Mouse (Mus musculus): ENCODE results near the gene Gje1. TPM values are rescaled to one million over a fixed set of nuclear protein-coding genes. Genes with fewer than 3 reads are reported as not detected.

Gje1 gene
- polyA plus RNA-seq, 1 experiment from 2014 or later: not detected

DNA sequence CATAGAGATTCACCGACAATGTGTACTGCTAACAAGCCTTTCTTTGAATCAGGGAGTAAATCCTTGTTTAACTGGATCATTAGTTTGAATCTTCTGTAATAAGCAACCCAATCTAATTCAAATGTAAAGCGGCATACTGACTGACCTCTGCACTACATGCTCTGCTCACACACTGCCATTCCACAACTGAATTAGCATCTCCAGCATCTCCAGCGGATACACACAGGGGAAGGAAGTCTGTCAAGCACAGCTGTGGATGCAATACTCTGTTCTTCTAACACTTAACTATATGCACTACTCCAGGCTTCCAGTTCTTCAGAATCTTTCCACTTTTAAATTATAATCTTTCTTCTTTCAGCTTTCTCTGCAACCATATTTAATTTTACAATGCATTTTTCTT lies 27.7 kb downstream of the Gje1 start:
- Histone ChIP-seq H3K36me3 (ENCODE audit: control insufficient read depth, insufficient read depth, low read length) (no peaks in the 10 kb centered on the region), H3K9ac (ENCODE audit: low read depth, low read length) (no peak overlapping the region), H3K9me3 (replicated peaks; ENCODE audit: control insufficient read depth, low read length) (no peaks in the 10 kb centered on the region), H3K4me3 (ENCODE audit: low read depth, low read length) (no peak overlapping the region), H3K27ac (ENCODE audit: low read depth, low read length) (no peak overlapping the region), H3K27me3 (ENCODE audit: control insufficient read depth, insufficient read depth, low read length) (no peaks in the 10 kb centered on the region), H3K4me2 (no peak overlapping the region), H3K4me1 (ENCODE audit: control insufficient read depth, insufficient read depth, low read length) (no peaks in the 10 kb centered on the region)
- ATAC-seq (replicated peaks; ENCODE audit: insufficient number of reproducible peaks, low FRiP score, low TSS enrichment): no peak
- WGBS (ENCODE audit: insufficient replicate concordance): 85% methylated on average over 3 of the region's 3 CpGs

- 62% methylated on average over 6 of the region's 6 CpGs for WGBS (ENCODE audit: insufficient replicate concordance)
- no peak for ATAC-seq (replicated peaks; ENCODE audit: insufficient number of reproducible peaks, low FRiP score, low TSS enrichment)
These were observed 29.1 kb downstream of the Gje1 start for GRCm38 (mm10) chr10:14688785-14689442.

DNA sequence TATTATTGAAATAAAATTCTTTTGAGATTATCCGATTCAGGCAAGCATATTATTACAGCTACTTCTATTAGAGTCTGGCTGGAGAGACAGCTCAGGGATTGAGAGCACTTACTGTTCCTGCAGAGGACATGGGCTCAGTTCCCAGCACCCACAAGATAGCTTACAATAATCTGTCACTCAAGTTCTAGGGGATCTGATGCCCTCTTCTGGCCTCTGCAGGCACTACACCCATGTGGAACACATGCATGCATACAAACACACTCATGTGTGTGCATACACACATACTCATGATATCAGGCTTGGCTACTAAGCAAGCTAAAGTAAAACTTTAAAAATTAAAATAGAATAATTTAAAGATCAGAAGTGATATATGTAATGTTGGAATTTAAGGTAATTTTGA lies 32.4 kb downstream of the Gje1 start:
- H3K9me3 ChIP-seq (replicated peaks; ENCODE audit: control insufficient read depth, low read length): no peaks in the 10 kb centered on the region
- WGBS (ENCODE audit: insufficient replicate concordance): 94% methylated on average over 1 of the region's 1 CpGs
- no peak overlapping the region for H3K27ac ChIP-seq (ENCODE audit: low read depth, low read length)
- no peak overlapping the region for H3K4me2 ChIP-seq
- H3K27me3 ChIP-seq (ENCODE audit: control insufficient read depth, insufficient read depth, low read length): no peaks in the 10 kb centered on the region
- no peak overlapping the region for H3K9ac ChIP-seq (ENCODE audit: low read depth, low read length)
- H3K4me3 ChIP-seq (ENCODE audit: low read depth, low read length): no peak overlapping the region
- no peaks in the 10 kb centered on the region for H3K4me1 ChIP-seq (ENCODE audit: control insufficient read depth, insufficient read depth, low read length)
- ATAC-seq (replicated peaks; ENCODE audit: insufficient number of reproducible peaks, low FRiP score, low TSS enrichment): no peak
- H3K36me3 ChIP-seq (ENCODE audit: control insufficient read depth, insufficient read depth, low read length): no peaks in the 10 kb centered on the region

More at GRCm38 (mm10) chr10:14688785-14689442, 29.1 kb downstream of the Gje1 start:
- Histone ChIP-seq H3K4me3 (ENCODE audit: low read depth, low read length) (no peak overlapping the region), H3K36me3 (ENCODE audit: control insufficient read depth, insufficient read depth, low read length) (no peaks in the 10 kb centered on the region), H3K27me3 (ENCODE audit: control insufficient read depth, insufficient read depth, low read length) (no peaks in the 10 kb centered on the region), H3K27ac (ENCODE audit: low read depth, low read length) (no peak overlapping the region), H3K9ac (ENCODE audit: low read depth, low read length) (no peak overlapping the region), H3K4me1 (ENCODE audit: control insufficient read depth, insufficient read depth, low read length) (no peaks in the 10 kb centered on the region), H3K9me3 (replicated peaks; ENCODE audit: control insufficient read depth, low read length) (no peaks in the 10 kb centered on the region), H3K4me2 (no peak overlapping the region)

- Histone ChIP-seq H3K4me1 (ENCODE audit: control insufficient read depth, insufficient read depth, low read length) (no peaks in the 10 kb centered on the region), H3K9ac (ENCODE audit: low read depth, low read length) (no peak overlapping the region), H3K9me3 (replicated peaks; ENCODE audit: control insufficient read depth, low read length) (no peaks in the 10 kb centered on the region), H3K4me3 (ENCODE audit: low read depth, low read length) (no peak overlapping the region), H3K36me3 (ENCODE audit: control insufficient read depth, insufficient read depth, low read length) (peaks cover 7% of the 10 kb centered on the region), H3K27me3 (ENCODE audit: control insufficient read depth, insufficient read depth, low read length) (no peaks in the 10 kb centered on the region), H3K27ac (ENCODE audit: low read depth, low read length) (no peak overlapping the region), H3K4me2 (no peak overlapping the region)
- ATAC-seq (replicated peaks; ENCODE audit: insufficient number of reproducible peaks, low FRiP score, low TSS enrichment): no peak
- WGBS (ENCODE audit: insufficient replicate concordance): 83% methylated on average over 2 of the region's 2 CpGs
These were observed 51.9 kb downstream of the Gje1 start for GRCm38 (mm10) chr10:14666147-14666546.

Other genes starting within 250 kb of the Gje1 start
- 23.8 and 25.9 TPM in 2 replicates for gene Adgrg6, start 172.6 kb downstream of the Gje1 start, polyA plus RNA-seq (2014; fragmentation: Nextera tagmentation; extraction: Ambion mirVana)
- gene Vta1, start 12.7 kb downstream of the Gje1 start, polyA plus RNA-seq (2014; fragmentation: Nextera tagmentation; extraction: Ambion mirVana): 91.8 and 93.6 TPM in 2 replicates
- gene Nmbr, start 12.6 kb downstream of the Gje1 start, polyA plus RNA-seq (2014; fragmentation: Nextera tagmentation; extraction: Ambion mirVana): 0.19 and 0.31 TPM in 2 replicates

All from heart, embryonic 11.5 days (tissue).